12 mouse cellular contexts compared by ENCODE assay signal in the genomic region with DNA sequence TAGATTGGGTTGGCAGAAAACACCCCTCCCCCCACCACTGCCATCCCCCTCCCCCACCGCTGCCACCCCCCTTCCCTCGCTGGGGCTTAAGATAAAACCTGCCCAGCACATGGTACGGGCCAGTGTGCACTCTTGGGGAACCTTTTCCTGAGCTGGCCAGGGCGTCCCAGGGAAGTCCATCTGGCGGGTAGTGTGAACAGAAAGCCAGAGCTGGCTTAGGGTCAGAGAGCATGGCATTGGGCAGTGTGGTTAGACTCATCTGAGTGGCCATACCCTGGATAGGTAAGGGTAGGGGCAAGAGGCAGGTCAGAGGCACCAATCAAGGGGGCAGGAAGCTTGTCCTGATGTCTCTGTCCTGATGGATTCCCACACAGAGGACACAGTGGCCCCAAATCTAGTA. TPM values are rescaled to one million over a fixed set of nuclear protein-coding genes. Genes with fewer than 3 reads are reported as not detected.
A peak's percentile ranks its signal among the peaks of the same experiment; 100 is the strongest.
DNase-seq lines count a peak whose midpoint lies in the region; ATAC-seq lines count a peak whose summit lies in the region.
"Had no signal": no experiment of that assay in that cellular context is flagged by ENCODE, and none has a peak within 500 bp of the region (broad histone marks: within the 10 kb centered on the region; RNA-seq: fewer than 3 reads in every experiment).

No protein-coding gene starts in this region.

- peaks cover 40% of the 10 kb centered on the region for H3K4me1 ChIP-seq in heart, embryonic 13.5 days
- H3K4me1 ChIP-seq in lung, embryonic 16.5 days (replicated peaks; ENCODE audit: control insufficient read depth, insufficient read depth, low read length), result peaks cover 13% of the 10 kb centered on the region
- H3K4me1 ChIP-seq in hindbrain, embryonic 13.5 days (replicated peaks), result peaks cover 48% of the 10 kb centered on the region
- H3K4me1 ChIP-seq in stomach, embryonic 15.5 days, result peaks cover 16% of the 10 kb centered on the region

- DNase-seq in heart, adult 11 months, result no peak
- no peak for DNase-seq in lung, adult 18-20 months
- DNase-seq in adrenal gland, adult (ENCODE audit: inconsistent age in 2 of 2, low spot score in 1 of 2), result no peak
- DNase-seq: adrenal gland, adult 8-10 months; gastrocnemius, postnatal 36 days; thymus, adult 18-20 months had no signal

- ATAC-seq in heart, embryonic 13.5 days (ENCODE audit: extremely low read depth, insufficient number of reproducible peaks, low FRiP score, low TSS enrichment), result no peak
- no peak for ATAC-seq in lung, embryonic 16.5 days (ENCODE audit: low read depth)
- no peak for ATAC-seq in hindbrain, embryonic 13.5 days (ENCODE audit: low FRiP score)
- ATAC-seq in stomach, embryonic 15.5 days (ENCODE audit: insufficient read depth, low FRiP score, low read depth), result no peak
- ATAC-seq in megakaryocyte progenitor cell, adult 5-6 weeks (replicated peaks; ENCODE audit: poor library complexity), result no peak

- H3K9ac ChIP-seq in heart, embryonic 13.5 days, result peak overlapping the region; percentile 74
- no peak overlapping the region; the same call in 1 of the 2 replicates for H3K9ac ChIP-seq in lung, embryonic 16.5 days (ENCODE audit: low read length)
- peak overlapping the region; percentile 35; the same call in 1 of the 2 replicates for H3K9ac ChIP-seq in hindbrain, embryonic 13.5 days
- no peak overlapping the region for H3K9ac ChIP-seq in stomach, embryonic 15.5 days

- peak overlapping the region; percentile 30 for H3K4me3 ChIP-seq in heart, embryonic 13.5 days
- H3K4me3 ChIP-seq in lung, embryonic 16.5 days (ENCODE audit: low read length), result no peak overlapping the region
- H3K4me3 ChIP-seq in hindbrain, embryonic 13.5 days, result no peak overlapping the region
- no peak overlapping the region for H3K4me3 ChIP-seq in stomach, embryonic 15.5 days (replicated peaks)

- WGBS in heart, embryonic 13.5 days, result 12% methylated on average over 5 of the region's 5 CpGs
- WGBS in lung, embryonic 16.5 days, result 34% methylated on average over 4 of the region's 5 CpGs
- WGBS in hindbrain, embryonic 13.5 days, result 36% methylated on average over 5 of the region's 5 CpGs
- 36% methylated on average over 5 of the region's 5 CpGs for WGBS in stomach, embryonic 15.5 days

- peak overlapping the region; percentile 65 for H3K4me2 ChIP-seq in heart, embryonic 13.5 days
- peak overlapping the region; percentile 31; the same call in 1 of the 2 replicates for H3K4me2 ChIP-seq in lung, embryonic 16.5 days (ENCODE audit: low read depth, low read length)
- H3K4me2 ChIP-seq in hindbrain, embryonic 13.5 days, result no peak overlapping the region
- H3K4me2 ChIP-seq in stomach, embryonic 15.5 days, result peak overlapping the region; percentile 34

- H3K27ac ChIP-seq in heart, embryonic 13.5 days (replicated peaks), result peak overlapping the region; percentile 89
- H3K27ac ChIP-seq in lung, embryonic 16.5 days (ENCODE audit: low read length), result no peak overlapping the region
- peak overlapping the region; percentile 70; the same call in 1 of the 2 replicates for H3K27ac ChIP-seq in hindbrain, embryonic 13.5 days
- H3K27ac ChIP-seq in stomach, embryonic 15.5 days, result no peak overlapping the region
- H3K27ac ChIP-seq: macrophage had no signal

- peaks cover 11% of the 10 kb centered on the region for H3K36me3 ChIP-seq in heart, embryonic 13.5 days
- H3K36me3 ChIP-seq in lung, embryonic 16.5 days (ENCODE audit: control insufficient read depth, insufficient read depth, low read length), result no peaks in the 10 kb centered on the region
- H3K36me3 ChIP-seq in hindbrain, embryonic 13.5 days, result 0 out of 2 replicates have a peak, but pooled peaks cover under 1% of the 10 kb centered on the region
- H3K36me3 ChIP-seq in stomach, embryonic 15.5 days, result no peaks in the 10 kb centered on the region

- H3K27me3 ChIP-seq in heart, embryonic 13.5 days (replicated peaks), result no peaks in the 10 kb centered on the region
- no peaks in the 10 kb centered on the region for H3K27me3 ChIP-seq in lung, embryonic 16.5 days (ENCODE audit: control insufficient read depth, insufficient read depth, low read depth, low read length)
- H3K27me3 ChIP-seq in hindbrain, embryonic 13.5 days, result 0 out of 2 replicates have a peak, but pooled peaks cover 5% of the 10 kb centered on the region
- H3K27me3 ChIP-seq in stomach, embryonic 15.5 days (replicated peaks), result no peaks in the 10 kb centered on the region

- H3K9me3 ChIP-seq in heart, embryonic 13.5 days, result no peaks in the 10 kb centered on the region
- H3K9me3 ChIP-seq in lung, embryonic 16.5 days (ENCODE audit: control insufficient read depth, low read length), result no peaks in the 10 kb centered on the region
- H3K9me3 ChIP-seq in hindbrain, embryonic 13.5 days, result no peaks in the 10 kb centered on the region
- no peaks in the 10 kb centered on the region for H3K9me3 ChIP-seq in stomach, embryonic 15.5 days

RNA-seq across cellular contexts. Expression of gene Selenon, which starts 27.7 kb away (rescaled TPM):
- polyA plus RNA-seq in heart, embryonic 13.5 days (2015; fragmentation: Nextera tagmentation; extraction: Ambion mirVana), result 7.5 and 8.0 TPM in 2 replicates
- polyA plus RNA-seq in lung, embryonic 16.5 days (2015; fragmentation: Nextera tagmentation; extraction: Ambion mirVana), result 9.7 and 10.4 TPM in 2 replicates
- 9.5 and 11.0 TPM in 2 replicates for polyA plus RNA-seq in hindbrain, embryonic 13.5 days (2015; fragmentation: Nextera tagmentation; extraction: Ambion mirVana)
- polyA plus RNA-seq in stomach, embryonic 15.5 days (2015; fragmentation: Nextera tagmentation; extraction: Ambion mirVana), result 33.0 and 37.8 TPM in 2 replicates
- 31.0 and 32.8 TPM in 2 replicates for total RNA-seq in megakaryocyte progenitor cell, adult 5-6 weeks (2015)
- total RNA-seq in megakaryocyte progenitor cell, adult 5-6 weeks (2017), result 6.0 and 7.0 TPM in 2 replicates

RNA-seq across cellular contexts. Expression of gene Mtfr1l, which starts 44.4 kb away (rescaled TPM):
- polyA plus RNA-seq in heart, embryonic 13.5 days (2015; fragmentation: Nextera tagmentation; extraction: Ambion mirVana), result 142 and 144 TPM in 2 replicates
- 110 and 111 TPM in 2 replicates for polyA plus RNA-seq in lung, embryonic 16.5 days (2015; fragmentation: Nextera tagmentation; extraction: Ambion mirVana)
- 160 and 163 TPM in 2 replicates for polyA plus RNA-seq in hindbrain, embryonic 13.5 days (2015; fragmentation: Nextera tagmentation; extraction: Ambion mirVana)
- polyA plus RNA-seq in stomach, embryonic 15.5 days (2015; fragmentation: Nextera tagmentation; extraction: Ambion mirVana), result 92.1 and 101 TPM in 2 replicates
- 59.1 and 69.8 TPM in 2 replicates for total RNA-seq in megakaryocyte progenitor cell, adult 5-6 weeks (2015)
- total RNA-seq in megakaryocyte progenitor cell, adult 5-6 weeks (2017), result 42.7 and 51.0 TPM in 2 replicates

Comparison
In these comparisons a context has a peak if more than half of its experiments do, and no peak if none do; other contexts are left out.
1. H3K27ac ChIP-seq: peak in heart, embryonic 13.5 days (single experiment) and hindbrain, embryonic 13.5 days (single experiment); none in lung, embryonic 16.5 days (single experiment) and stomach, embryonic 15.5 days (single experiment).
2. H3K9ac ChIP-seq: peak in heart, embryonic 13.5 days (single experiment) and hindbrain, embryonic 13.5 days (single experiment); none in lung, embryonic 16.5 days (single experiment) and stomach, embryonic 15.5 days (single experiment).